Mouse (Mus musculus) spleen, adult 18-20 months (tissue): ENCODE results near the gene Xrcc6.

Source experiments
- DNase-seq, 2 experiments: peaks; one replicate each; pipeline ENCODE4 v3.0.0; 2022; ENCODE audit warnings: mixed read lengths in 2 of 2

Xrcc6 gene

GRCm38 (mm10) chr15:82022535-82023088, 35.0 kb downstream of the Xrcc6 start:
- no peak for DNase-seq

DNA sequence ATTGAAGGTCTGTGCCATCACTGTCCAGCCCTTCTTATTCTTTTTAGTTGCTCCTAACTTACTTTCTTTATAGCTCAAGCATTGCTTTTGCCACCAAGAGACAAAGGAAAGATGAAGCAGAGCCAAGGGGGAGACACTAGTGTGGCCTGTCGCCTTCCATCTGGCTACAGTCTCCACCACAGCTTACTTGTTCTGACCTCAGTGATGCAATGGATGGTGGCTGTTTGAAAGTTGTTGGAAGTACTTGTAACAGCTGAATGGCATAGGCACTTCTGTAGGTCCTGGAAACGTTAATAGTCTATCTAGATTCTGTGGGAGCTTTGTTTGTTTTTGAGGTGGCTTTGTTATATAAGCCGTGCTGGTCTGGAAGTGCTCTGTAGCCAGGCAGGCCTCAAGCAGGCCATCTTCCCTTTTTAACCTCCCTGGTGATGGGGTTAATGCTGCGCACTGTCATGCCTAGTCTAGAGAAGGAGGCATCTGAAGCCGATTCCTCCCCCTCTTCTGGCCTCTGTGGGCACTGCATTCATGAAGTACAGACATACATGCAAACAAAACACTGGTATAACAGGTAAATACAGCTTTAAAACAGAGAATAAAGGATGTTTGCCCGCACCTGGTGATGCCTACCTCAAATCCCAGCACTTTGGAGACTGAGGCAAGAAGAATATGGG, 36.5 kb downstream of the Xrcc6 start:
- DNase-seq: no peak

- DNase-seq: no peak
Observed at GRCm38 (mm10) chr15:82027276-82027675, 39.6 kb downstream of the Xrcc6 start.

GRCm38 (mm10) chr15:82027726-82028125, 40.1 kb downstream of the Xrcc6 start:
- DNase-seq: no peak

GRCm38 (mm10) chr15:82032386-82032785, 44.8 kb downstream of the Xrcc6 start:
- no peak for DNase-seq

DNA sequence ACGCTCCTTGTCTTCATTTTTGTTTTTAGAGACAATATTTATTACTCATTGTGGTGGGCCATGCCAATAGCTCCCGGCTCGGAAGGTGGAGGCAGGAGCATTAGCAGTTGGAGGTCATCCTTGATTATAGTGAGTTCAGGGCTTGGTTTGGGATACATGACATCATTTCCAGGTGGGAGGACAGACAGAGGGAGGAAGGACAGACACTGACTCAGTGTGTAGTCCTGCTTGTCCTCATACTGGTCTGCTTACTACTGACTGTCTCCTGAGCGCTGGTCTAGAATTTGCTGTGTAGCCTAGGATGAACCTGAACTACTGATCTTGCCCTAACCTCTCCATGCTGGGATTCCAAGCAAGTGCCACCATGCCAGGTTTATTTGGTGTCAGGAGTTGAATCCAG, 46.1 kb downstream of the Xrcc6 start, which contains the start of gene Desi1:
Gene Desi1 (minus strand): TSS at position 101 of the 400 bp plus-strand sequence.
- no peak for DNase-seq

- DNase-seq: no peak
Observed at GRCm38 (mm10) chr15:82035904-82036689, 48.5 kb downstream of the Xrcc6 start.

GRCm38 (mm10) chr15:82040650-82041049, 53.0 kb downstream of the Xrcc6 start:
- peak in 1 of 2 experiments; percentile 32 for DNase-seq

- DNase-seq: no peak
Observed at GRCm38 (mm10) chr15:82044166-82044784, 56.6 kb downstream of the Xrcc6 start.

- no peak for DNase-seq
Observed at GRCm38 (mm10) chr15:82046246-82046891, 58.7 kb downstream of the Xrcc6 start.

- peak; percentile 82 to 91 for DNase-seq
Observed at GRCm38 (mm10) chr15:82047080-82047883, 59.6 kb downstream of the Xrcc6 start, which contains the start of gene Snu13. Snu13 (minus strand) TSS chr15:82047598.

- DNase-seq: no peak
Observed at GRCm38 (mm10) chr15:82052544-82052943, 64.9 kb downstream of the Xrcc6 start.

DNA sequence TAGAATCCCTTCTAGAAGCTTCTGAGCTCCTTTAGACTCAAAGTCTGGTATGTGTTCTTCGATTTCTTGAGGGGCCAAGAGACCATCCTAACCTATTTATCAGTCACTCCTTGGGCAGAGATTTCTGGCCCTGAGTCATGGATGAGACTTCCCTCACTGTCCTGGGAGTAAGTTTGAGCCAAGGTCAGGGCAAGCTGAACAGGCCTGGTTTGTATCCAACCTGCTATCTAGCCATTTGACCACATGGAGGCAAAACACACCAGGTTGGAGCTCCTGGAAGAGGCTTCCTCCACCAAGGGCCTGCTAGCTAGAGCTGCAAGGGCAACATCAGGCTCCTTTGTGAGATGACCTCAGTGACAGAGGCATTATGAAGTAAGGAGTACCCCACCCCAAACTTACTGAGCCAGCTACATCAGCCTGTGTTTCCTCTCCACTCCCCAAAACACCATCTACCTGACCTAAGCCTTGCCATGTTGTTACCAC, 71.1 kb downstream of the Xrcc6 start, which contains the start of gene 4930407I10Rik:
Gene 4930407I10Rik (plus strand): TSS at position 433 of the 483 bp plus-strand sequence.
- DNase-seq: no peak

DNA sequence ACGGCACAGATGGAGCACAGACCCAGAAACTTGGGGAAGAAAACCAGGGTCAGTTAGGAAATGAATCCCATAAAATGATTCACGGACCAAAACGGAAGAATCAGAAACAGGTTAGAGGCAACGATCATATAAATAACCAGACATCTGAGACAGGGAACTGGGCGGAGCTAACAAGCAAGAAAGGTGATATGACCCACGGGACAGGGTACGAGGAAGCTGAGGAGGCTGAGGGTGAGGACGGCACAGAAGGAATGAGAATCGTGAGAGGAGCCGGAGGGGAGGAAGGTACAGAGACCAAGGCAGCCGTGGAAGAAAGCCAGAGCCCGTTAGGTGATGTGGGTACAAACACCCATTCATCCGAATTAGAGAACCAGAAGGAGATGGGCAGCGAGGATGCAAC, 76.3 kb downstream of the Xrcc6 start:
- no peak for DNase-seq

DNA sequence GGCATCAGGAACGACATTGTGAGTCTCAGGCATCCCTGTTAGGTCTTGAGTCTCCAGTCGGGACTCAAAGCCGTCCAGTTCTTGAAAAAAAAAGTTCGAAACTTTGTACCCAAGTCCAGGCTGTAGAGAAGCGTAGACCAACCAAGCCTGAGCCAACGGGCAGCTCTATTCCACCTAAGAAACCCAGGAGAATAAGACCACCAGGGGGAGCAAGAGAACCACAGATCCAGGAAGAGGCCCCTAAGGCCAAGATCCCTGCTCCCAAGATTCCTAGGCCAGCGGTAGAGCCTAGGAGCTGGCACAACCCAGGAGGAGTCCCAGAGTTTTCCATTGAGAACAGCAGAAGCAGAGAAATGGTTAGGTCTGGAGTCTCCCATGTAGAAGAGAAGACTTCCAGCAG, 77.9 kb downstream of the Xrcc6 start:
- peak in 1 of 2 experiments; percentile 49 for DNase-seq

DNA sequence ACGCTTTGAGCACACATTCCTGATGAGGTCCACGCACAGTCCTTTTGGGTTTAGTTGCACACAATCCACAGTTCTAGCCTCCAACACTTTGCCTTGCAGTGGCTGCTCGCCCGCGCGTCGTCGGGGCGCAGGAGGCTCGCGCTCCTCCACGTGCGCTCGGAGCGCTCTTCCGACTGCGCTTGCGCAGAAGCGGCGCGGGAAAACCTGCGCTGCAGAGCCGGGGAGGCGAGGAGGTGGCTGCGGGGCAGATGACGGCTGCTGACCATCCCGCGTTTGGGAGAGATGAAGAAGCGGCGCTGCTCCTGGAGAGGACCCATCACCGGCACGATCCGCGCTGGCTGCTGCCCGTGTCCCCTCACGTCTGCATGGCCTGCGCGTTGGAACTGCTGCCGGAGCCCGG, 82.3 kb downstream of the Xrcc6 start, which contains the start of gene Mei1:
Gene Mei1 (plus strand): TSS at position 99 of the 400 bp plus-strand sequence.
- DNase-seq: no peak

DNA sequence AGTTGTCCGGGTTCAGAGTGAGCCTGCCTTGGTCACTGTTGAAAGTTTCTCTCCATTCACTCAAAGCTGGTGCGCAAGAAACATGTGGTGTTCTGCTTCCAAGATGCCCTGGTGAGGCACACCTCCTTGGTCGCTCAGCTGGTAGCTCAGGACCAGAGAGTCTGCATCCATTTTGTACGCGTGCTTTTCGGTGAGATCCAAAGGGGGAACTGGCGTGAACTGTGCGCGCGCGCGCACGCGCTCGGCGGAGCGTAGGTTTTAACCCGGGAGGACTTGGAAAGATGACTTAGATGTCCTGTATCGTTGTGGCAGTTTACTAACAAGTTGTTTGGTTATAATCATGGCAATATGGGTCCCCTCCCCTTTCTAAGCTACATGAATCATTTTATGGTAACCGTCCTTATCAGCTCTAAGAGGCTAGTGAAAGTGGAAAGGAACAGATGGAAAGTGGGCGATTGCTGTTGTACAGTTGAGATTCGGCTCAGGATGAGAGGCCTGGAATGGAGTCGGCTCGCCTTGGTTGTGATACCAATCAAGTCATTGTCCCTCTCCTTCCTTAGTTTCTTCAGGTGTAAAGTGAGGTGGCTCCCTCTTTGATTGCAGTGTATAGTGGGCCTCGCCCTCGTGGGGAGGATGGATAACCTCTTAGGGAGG, 84.3 kb downstream of the Xrcc6 start:
- no peak for DNase-seq

- no peak for DNase-seq
Observed at GRCm38 (mm10) chr15:82073490-82073889, 85.9 kb downstream of the Xrcc6 start.

DNA sequence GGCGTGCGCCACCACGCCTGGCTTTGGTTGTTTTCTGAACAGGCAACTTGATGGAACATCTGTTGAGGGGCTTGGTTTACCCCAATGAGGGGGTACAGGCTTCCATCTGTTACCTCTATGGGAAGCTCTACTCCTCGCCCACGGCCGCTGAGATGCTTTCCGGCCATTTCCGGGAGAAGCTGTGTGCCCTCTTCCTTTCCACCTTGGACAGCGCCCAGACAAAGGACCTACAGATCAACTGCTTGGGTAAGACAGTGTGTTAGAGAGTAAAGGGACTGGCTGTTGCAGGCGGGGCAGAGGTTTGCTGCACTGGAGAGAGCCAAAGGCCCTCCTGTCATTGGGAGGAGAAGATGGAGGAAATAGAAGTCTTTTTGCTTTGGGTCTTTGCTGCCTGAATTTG, 92.2 kb downstream of the Xrcc6 start:
- DNase-seq: no peak

- DNase-seq: peak in 1 of 2 experiments; percentile 30
Observed at GRCm38 (mm10) chr15:82081161-82081560, 93.5 kb downstream of the Xrcc6 start.

GRCm38 (mm10) chr15:82085606-82086005, 98.0 kb downstream of the Xrcc6 start:
- DNase-seq: no peak
